Mouse (Mus musculus) E14TG2a.4 (cell line): ENCODE results near the gene Chchd10.
A peak's percentile ranks its signal among the peaks of the same experiment; 100 is the strongest.

Experiments
- H3K27me3 ChIP-seq: 2 replicates; pipeline ENCODE4 v1.6.1; 2014; ENCODE audit warnings: low read length, control low read depth; ENCODE audit not compliant: insufficient read depth
- H3K36me3 ChIP-seq: 2 replicates; pipeline ENCODE4 v1.6.1; 2014; ENCODE audit warnings: low read length, control low read depth; ENCODE audit not compliant: insufficient read depth
- H3K4me1 ChIP-seq: replicated peaks from 2 replicates; pipeline ENCODE4 v1.6.1; 2014; ENCODE audit warnings: low read depth, low read length, control low read depth
- H3K4me3 ChIP-seq: replicated peaks from 2 replicates; pipeline ENCODE4 v1.5.1; 2014; ENCODE audit warnings: mild to moderate bottlenecking, low read length
- H3K9me3 ChIP-seq: 2 replicates; pipeline ENCODE4 v1.6.1; 2014; ENCODE audit warnings: low read length, control low read depth
- CTCF ChIP-seq: conservative IDR thresholded peaks from 2 replicates; pipeline ENCODE4 v1.5.1; 2014; ENCODE audit warnings: low read length
- NANOG ChIP-seq: IDR thresholded peaks from 2 replicates; pipeline ENCODE4 v1.6.1; 2014; ENCODE audit warnings: borderline replicate concordance, low read length, mixed read lengths
- POU5F1 ChIP-seq: IDR thresholded peaks from 2 replicates; pipeline ENCODE4 v1.6.1; 2014; ENCODE audit warnings: low read length, borderline replicate concordance

Chchd10 gene

DNA sequence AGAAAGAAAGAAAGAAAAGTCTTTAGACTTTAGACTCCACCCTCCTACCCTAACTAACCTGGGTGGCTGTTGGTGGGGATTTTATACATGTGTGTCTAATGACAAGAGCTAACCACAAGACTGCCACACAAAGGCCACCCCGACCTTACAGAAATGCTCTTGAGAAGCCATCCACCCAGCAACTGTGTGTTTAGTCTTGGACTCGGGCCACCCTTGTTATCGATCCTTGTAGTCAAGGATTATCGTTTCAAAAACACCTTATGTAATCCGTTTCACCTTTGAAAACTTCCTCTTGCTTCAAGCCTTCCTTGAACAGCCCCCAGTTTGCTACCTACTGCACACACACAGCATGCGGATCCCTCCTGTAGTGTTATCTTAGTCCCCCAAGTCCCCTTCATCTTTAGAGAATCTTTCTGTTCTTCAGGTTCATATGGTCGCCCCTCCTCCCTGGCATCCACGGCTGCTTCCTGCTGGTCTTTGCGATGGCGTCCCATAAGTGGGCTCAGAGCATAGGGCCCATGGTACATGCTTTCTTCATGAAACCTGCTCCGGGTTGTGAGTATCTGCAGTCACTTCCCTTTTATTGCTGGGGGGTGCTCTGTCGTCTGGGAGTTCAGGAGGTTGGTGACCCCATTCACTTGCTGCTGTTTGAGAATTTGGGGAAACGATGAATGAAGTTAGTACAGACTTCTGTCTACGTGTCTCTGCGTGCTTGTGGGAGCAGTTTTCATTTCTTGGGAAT, 10.0 kb downstream of the Chchd10 start, which contains the start of gene Vpreb3:
Gene Vpreb3, plus strand, starts transcription at position 322 of the 742 bp plus-strand sequence.
- no peak for TF ChIP-seq POU5F1
- TF ChIP-seq NANOG: no peak
- no peak for TF ChIP-seq CTCF
- peaks cover 6% of the 10 kb centered on the region; the same call in 1 of the 2 replicates for H3K9me3 ChIP-seq
- H3K27me3 ChIP-seq: no peaks in the 10 kb centered on the region
- H3K36me3 ChIP-seq: peaks cover 29% of the 10 kb centered on the region
- H3K4me1 ChIP-seq: peaks cover 73% of the 10 kb centered on the region
- H3K4me3 ChIP-seq: no peak within 1 kb of the TSS

GRCm38 (mm10) chr10:75944066-75944772, 11.3 kb downstream of the Chchd10 start:
- no peaks in the 10 kb centered on the region for H3K27me3 ChIP-seq
- TF ChIP-seq POU5F1 (no peak), NANOG (no peak), CTCF (no peak)
- peaks cover 77% of the 10 kb centered on the region for H3K4me1 ChIP-seq
- peaks cover 6% of the 10 kb centered on the region; the same call in 1 of the 2 replicates for H3K9me3 ChIP-seq
- H3K4me3 ChIP-seq: no peak overlapping the region
- H3K36me3 ChIP-seq: peaks cover 19% of the 10 kb centered on the region

DNA sequence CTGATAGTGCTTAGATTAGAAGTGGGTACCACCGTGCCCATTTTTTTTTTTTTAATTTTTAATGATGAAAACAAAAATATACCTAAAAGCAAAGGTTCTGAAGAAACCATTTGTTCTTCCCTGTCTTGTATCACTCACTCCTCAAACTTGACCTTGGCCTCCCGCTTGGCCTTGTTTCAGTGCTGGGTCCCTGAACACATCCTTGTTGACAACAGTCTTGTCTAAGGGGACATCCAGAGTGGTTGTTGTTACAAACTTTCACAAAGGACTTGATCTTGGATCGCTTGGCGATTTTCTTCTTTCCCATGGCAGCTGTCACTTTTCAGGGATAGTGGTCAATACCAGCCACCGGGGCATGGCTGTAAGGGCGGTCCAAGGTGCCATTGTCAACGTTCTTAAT, 12.3 kb downstream of the Chchd10 start:
- Histone ChIP-seq H3K9me3 (peaks cover 6% of the 10 kb centered on the region; the same call in 1 of the 2 replicates), H3K4me1 (peaks cover 77% of the 10 kb centered on the region), H3K4me3 (no peak overlapping the region), H3K27me3 (no peaks in the 10 kb centered on the region), H3K36me3 (peaks cover 11% of the 10 kb centered on the region; the same call in 1 of the 2 replicates)
- TF ChIP-seq NANOG (no peak), CTCF (no peak), POU5F1 (no peak)

DNA sequence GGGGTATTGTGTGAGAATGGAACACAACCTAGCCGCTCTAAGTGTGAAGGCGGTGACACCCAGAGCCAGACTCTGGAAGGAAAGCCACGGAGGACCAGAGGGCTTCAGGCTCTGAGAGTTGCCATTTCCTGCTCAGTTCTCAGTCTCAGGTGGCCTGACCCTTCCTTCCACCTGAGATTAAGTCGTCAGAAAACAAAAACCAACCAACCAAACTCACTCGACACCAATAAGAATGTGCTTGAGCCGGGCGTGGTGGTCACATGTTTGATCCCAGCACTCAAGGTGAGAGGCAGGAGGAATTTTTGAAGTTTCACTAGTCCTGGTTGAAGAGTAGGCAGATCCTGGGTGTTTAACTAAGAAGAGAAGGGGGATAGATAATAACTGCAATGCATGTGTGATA, 13.0 kb downstream of the Chchd10 start:
- no peak for TF ChIP-seq POU5F1
- no peak for TF ChIP-seq NANOG
- no peak for TF ChIP-seq CTCF
- Histone ChIP-seq H3K36me3 (0 out of 2 replicates have a peak, but pooled peaks cover 7% of the 10 kb centered on the region), H3K9me3 (peaks cover 6% of the 10 kb centered on the region; the same call in 1 of the 2 replicates), H3K27me3 (no peaks in the 10 kb centered on the region), H3K4me1 (peaks cover 77% of the 10 kb centered on the region), H3K4me3 (no peak overlapping the region)

- H3K36me3 ChIP-seq: 0 out of 2 replicates have a peak, but pooled peaks cover 7% of the 10 kb centered on the region
- peaks cover 61% of the 10 kb centered on the region for H3K4me1 ChIP-seq
- peaks cover 6% of the 10 kb centered on the region; the same call in 1 of the 2 replicates for H3K9me3 ChIP-seq
- TF ChIP-seq CTCF (no peak), POU5F1 (no peak), NANOG (no peak)
- no peak overlapping the region for H3K4me3 ChIP-seq
- H3K27me3 ChIP-seq: no peaks in the 10 kb centered on the region
These were observed 15.1 kb downstream of the Chchd10 start for GRCm38 (mm10) chr10:75948079-75948478.

DNA sequence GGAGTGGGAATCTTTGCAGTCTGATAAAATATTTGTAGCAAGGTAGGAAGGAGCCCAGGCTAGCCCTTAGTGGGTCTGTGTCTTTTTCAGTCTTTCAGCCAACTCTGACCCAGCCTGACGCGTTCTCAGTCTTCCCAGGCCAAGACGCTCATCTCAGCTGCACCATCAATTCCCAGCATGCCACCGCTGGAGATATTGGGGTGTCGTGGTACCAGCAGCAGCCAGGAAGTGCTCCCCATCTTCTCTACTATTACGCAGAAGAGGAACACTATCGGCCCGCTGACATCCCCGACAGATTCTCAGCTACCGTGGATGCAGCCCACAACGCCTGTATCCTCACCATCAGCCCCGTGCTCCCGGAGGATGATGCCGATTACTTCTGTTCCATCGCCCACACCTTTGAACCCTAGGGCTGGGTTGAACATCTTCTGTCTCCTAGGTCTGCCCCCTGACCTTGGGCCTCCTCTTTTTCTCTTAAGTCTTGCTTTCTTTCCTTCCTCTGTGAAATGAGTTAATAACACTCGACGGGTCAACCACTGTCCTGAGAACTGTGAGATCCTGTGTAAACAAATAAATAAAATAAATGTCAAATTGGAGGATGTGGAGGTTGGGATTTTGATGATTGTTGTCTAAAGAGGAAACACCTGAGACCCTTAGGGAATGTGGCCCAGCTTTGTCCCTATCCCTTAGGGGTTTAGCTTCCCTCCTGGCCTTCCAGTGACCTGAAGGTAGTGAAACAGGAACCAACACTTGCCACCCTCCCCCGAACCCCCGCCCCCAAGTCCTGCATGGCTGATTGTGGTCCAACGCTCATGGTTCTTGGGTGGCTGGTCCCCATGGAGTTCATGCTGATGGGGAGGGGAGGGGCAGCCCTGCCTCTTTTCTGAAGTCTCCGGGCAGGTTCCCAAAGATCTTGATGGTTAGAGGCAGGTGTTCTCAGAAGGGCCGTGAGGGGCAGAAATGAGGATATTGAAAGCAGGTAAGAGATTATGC, 16.4 kb downstream of the Chchd10 start:
- peak overlapping the region; percentile 78 for H3K4me3 ChIP-seq
- TF ChIP-seq CTCF: no peak
- no peak for TF ChIP-seq POU5F1
- no peak for TF ChIP-seq NANOG
- peaks cover 6% of the 10 kb centered on the region; the same call in 1 of the 2 replicates for H3K9me3 ChIP-seq

DNA sequence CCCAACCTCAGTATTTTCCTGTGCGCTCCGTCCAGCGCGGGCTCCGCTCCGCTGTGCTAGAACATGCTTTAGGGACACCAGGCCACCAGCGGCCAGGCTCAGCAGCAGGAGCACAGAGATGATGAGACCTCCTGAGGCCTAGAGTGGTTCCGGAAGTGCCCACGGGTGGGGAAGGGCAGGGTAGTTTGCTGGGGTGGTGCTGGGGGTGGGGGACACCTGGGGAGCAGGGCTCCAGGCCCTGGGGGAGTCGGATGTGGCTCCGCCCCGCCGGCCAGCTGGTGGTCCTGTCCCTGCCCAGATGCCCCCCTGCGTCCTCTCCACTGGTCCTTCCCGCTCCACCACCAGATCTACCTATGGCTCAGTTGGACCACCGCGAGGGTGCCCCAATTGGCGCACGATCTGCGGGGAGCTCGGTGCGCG, 17.9 kb downstream of the Chchd10 start:
- Histone ChIP-seq H3K4me3 (peak overlapping the region; percentile 78), H3K27me3 (no peaks in the 10 kb centered on the region), H3K9me3 (peaks cover 6% of the 10 kb centered on the region; the same call in 1 of the 2 replicates), H3K4me1 (peaks cover 53% of the 10 kb centered on the region), H3K36me3 (0 out of 2 replicates have a peak, but pooled peaks cover 7% of the 10 kb centered on the region)
- no peak for TF ChIP-seq NANOG
- no peak for TF ChIP-seq CTCF
- no peak for TF ChIP-seq POU5F1

More for the DNA sequence above, 16.4 kb downstream of the Chchd10 start:
- Histone ChIP-seq H3K36me3 (0 out of 2 replicates have a peak, but pooled peaks cover 7% of the 10 kb centered on the region), H3K27me3 (no peaks in the 10 kb centered on the region), H3K4me1 (peaks cover 59% of the 10 kb centered on the region)
